Mouse (Mus musculus): ENCODE measurements at regions not wholly inside any gene's neighbourhood (a gene's known extent, or its start where the extent isn't known, plus 50 kb on each side); places are given as distances from the start of the nearest gene placed in this dataset.
"Not testable (repeated sequence)": the region's sequence is repeated elsewhere in the genome, so short reads cannot be mapped to it uniquely, and the experiment has no call there.

- H3K27me3 ChIP-seq (replicated peaks): no peaks in the 10 kb centered on the region
- DNase-seq (ENCODE audit: extremely low read depth): peak; percentile 80
Observed at GRCm38 (mm10) chr16:19066700-19067310, 190.0 kb downstream of the Hira start.

GRCm38 (mm10) chr16:19083503-19083902, 206.7 kb downstream of the Hira start:
- H3K79me2 ChIP-seq (replicated peaks; ENCODE audit: control insufficient read depth, extremely low read depth, insufficient read depth, poor library complexity, severe bottlenecking); dilution Hi-C loops (cut with MboI; ENCODE audit: extremely low pct_ligation_motif_present, extremely low pct_unique_long_range_greater_than_20kb, low sequenced_read_pairs); DNase-seq (ENCODE audit: extremely low read depth); H3K9me3 ChIP-seq (replicated peaks; ENCODE audit: low read length); H3K4me2 ChIP-seq (ENCODE audit: insufficient read depth, low read depth, poor library complexity, severe bottlenecking); H3K9ac ChIP-seq (ENCODE audit: insufficient read depth, low read depth); H3K27ac ChIP-seq (ENCODE audit: insufficient read depth, low read depth); H3K4me3 ChIP-seq (replicated peaks in 1 of 3; ENCODE audit: low read depth in 2 of 3, low read length in 2 of 3, poor library complexity in 1 of 3); H3K27me3 ChIP-seq (replicated peaks); H3K36me3 ChIP-seq (replicated peaks in 1 of 2; ENCODE audit: control insufficient read depth in 1 of 2, insufficient read depth in 1 of 2, low read length in 1 of 2): not testable (repeated sequence)
- peaks cover 10 to 45% of the 10 kb centered on the region in 2 experiments; a peak in 3 of 4 replicates for H3K4me1 ChIP-seq (ENCODE audit: control insufficient read depth in 1 of 2, insufficient read depth in 2 of 2)
- in situ Hi-C loops (cut with MboI; ENCODE audit: low pct_ligation_motif_present, low pct_unique_long_range_greater_than_20kb, low sequenced_read_pairs): loop anchor here (10.0 to 25.0 kb wide), 2 partner anchors 209 to 396 kb away; partner anchors contain the start of genes Hira and Mrpl40

More at GRCm38 (mm10) chr16:19066700-19067310, 190.0 kb downstream of the Hira start:
- Histone ChIP-seq H3K9me3 (replicated peaks; ENCODE audit: low read length) (peaks cover 5% of the 10 kb centered on the region), H3K4me3 (replicated peaks in 1 of 3; ENCODE audit: low read depth in 2 of 3, low read length in 2 of 3, poor library complexity in 1 of 3) (peak overlapping the region; percentile 58 to 80 (median 70)), H3K4me1 (ENCODE audit: control insufficient read depth in 1 of 2, insufficient read depth in 2 of 2) (peaks cover 10 to 60% of the 10 kb centered on the region in 2 experiments), H3K79me2 (replicated peaks; ENCODE audit: control insufficient read depth, extremely low read depth, insufficient read depth, poor library complexity, severe bottlenecking) (peaks cover 22% of the 10 kb centered on the region), H3K27ac (ENCODE audit: insufficient read depth, low read depth) (peak overlapping the region; percentile 89), H3K4me2 (ENCODE audit: insufficient read depth, low read depth, poor library complexity, severe bottlenecking) (peak overlapping the region; percentile 63), H3K9ac (ENCODE audit: insufficient read depth, low read depth) (peak overlapping the region; percentile 100), H3K36me3 (replicated peaks in 1 of 2; ENCODE audit: control insufficient read depth in 1 of 2, insufficient read depth in 1 of 2, low read length in 1 of 2) (peaks cover 10 to 16% of the 10 kb centered on the region in 2 experiments)
- TF ChIP-seq MAFK (IDR thresholded peaks at IDR 0.05; ENCODE audit: insufficient replicate concordance, low read length) (no peak), MYC (IDR thresholded peaks at IDR 0.05; ENCODE audit: low read depth, low read length) (peak; percentile 63; the same call in 1 of the 2 replicates), USF1 (IDR thresholded peaks at IDR 0.05; ENCODE audit: low read depth, low read length) (no peak), IRF4 (IDR thresholded peaks at IDR 0.05; ENCODE audit: low read depth, low read length) (peak; percentile 83), MAX (IDR thresholded peaks at IDR 0.05; ENCODE audit: low read length) (no peak), USF2 (conservative IDR thresholded peaks at IDR 0.05; ENCODE audit: low read depth, low read length) (no peak), E2F4 (IDR thresholded peaks at IDR 0.05; ENCODE audit: insufficient replicate concordance, low read depth, low read length) (no peak), BHLHE40 (IDR thresholded peaks at IDR 0.05; ENCODE audit: low read depth, low read length) (no peak), NELFE (IDR thresholded peaks at IDR 0.05; ENCODE audit: low read depth, low read length) (no peak), RCOR1 (conservative IDR thresholded peaks at IDR 0.05; ENCODE audit: low read depth, low read length) (no peak; the same call in 1 of the 2 replicates), ZNF384 (IDR thresholded peaks at IDR 0.05; ENCODE audit: low read depth, low read length) (no peak), ELF1 (IDR thresholded peaks at IDR 0.05; ENCODE audit: low read depth, low read length) (no peak), EP300 (IDR thresholded peaks at IDR 0.05; ENCODE audit: low read length) (peak; percentile 89), KAT2A (IDR thresholded peaks at IDR 0.05; ENCODE audit: insufficient replicate concordance, low read length) (no peak), HCFC1 (IDR thresholded peaks at IDR 0.05; ENCODE audit: low read depth, low read length) (no peak), MEF2A (IDR thresholded peaks at IDR 0.05; ENCODE audit: borderline replicate concordance, low read depth, low read length) (peak; percentile 97), MXI1 (IDR thresholded peaks at IDR 0.05; ENCODE audit: low read depth, low read length) (no peak), NRF1 (IDR thresholded peaks at IDR 0.05; ENCODE audit: low read depth, low read length) (no peak), CHD2 (IDR thresholded peaks at IDR 0.05; ENCODE audit: low read length) (no peak; the same call in 1 of the 2 replicates), ETS1 (conservative IDR thresholded peaks at IDR 0.05; ENCODE audit: low read depth, low read length) (peak; percentile 73), CHD1 (IDR thresholded peaks at IDR 0.05; ENCODE audit: low read depth, low read length) (peak; percentile 91), TBP (conservative IDR thresholded peaks at IDR 0.05; ENCODE audit: low read depth, low read length) (peak; percentile 97), UBTF (IDR thresholded peaks at IDR 0.05; ENCODE audit: low read depth, low read length) (no peak; the same call in 1 of the 2 replicates), ZKSCAN1 (IDR thresholded peaks at IDR 0.05; ENCODE audit: borderline replicate concordance, low read depth, low read length) (no peak), TCF12 (IDR thresholded peaks at IDR 0.05; ENCODE audit: low read depth, low read length) (peak; percentile 99), CTCF (conservative IDR thresholded peaks at IDR 0.05 in 1 of 2, IDR thresholded peaks at IDR 0.05 in 1 of 2; ENCODE audit: low read depth in 2 of 2, low read length in 2 of 2) (no peak), JUND (conservative IDR thresholded peaks at IDR 0.05; ENCODE audit: low read depth, low read length) (0 out of 2 replicates have a peak, but pooled peaks have one; percentile 52), SIN3A (IDR thresholded peaks at IDR 0.05; ENCODE audit: low read length) (peak; percentile 12; the same call in 1 of the 2 replicates), JUN (IDR thresholded peaks at IDR 0.05; ENCODE audit: insufficient read depth, low read depth, low read length) (peak; percentile 51; the same call in 1 of the 2 replicates), ZC3H11A (IDR thresholded peaks at IDR 0.05; ENCODE audit: low read depth, low read length) (no peak), MAZ (IDR thresholded peaks at IDR 0.05; ENCODE audit: low read depth, low read length) (peak; percentile 25; the same call in 1 of the 2 replicates), SMC3 (IDR thresholded peaks at IDR 0.05; ENCODE audit: low read depth, low read length) (0 out of 2 replicates have a peak, but pooled peaks have one; percentile 23), PAX5 (IDR thresholded peaks at IDR 0.05; ENCODE audit: low read length) (no peak), POLR2A (IDR thresholded peaks at IDR 0.05; ENCODE audit: low read depth, low read length) (peak; percentile 89), ZMIZ1 (IDR thresholded peaks at IDR 0.05; ENCODE audit: low read depth, low read length) (peak; percentile 82; the same call in 1 of the 2 replicates), RAD21 (IDR thresholded peaks at IDR 0.05; ENCODE audit: low read depth, low read length) (peak; percentile 32)
- dilution Hi-C loops (cut with MboI; ENCODE audit: extremely low pct_ligation_motif_present, extremely low pct_unique_long_range_greater_than_20kb, low sequenced_read_pairs): no loop called here
- in situ Hi-C loops (cut with MboI; ENCODE audit: low pct_ligation_motif_present, low pct_unique_long_range_greater_than_20kb, low sequenced_read_pairs): loop anchor here (10.0 kb wide), 1 partner anchor 62 kb away; no protein-coding TSS in a partner anchor

Measured in CH12.LX (cell line).